Mouse (Mus musculus) kidney, postnatal 10 days (tissue): ENCODE data around the gene Lmo7.
A peak's percentile ranks its signal among the peaks of the same experiment; 100 is the strongest.

Experiments
- DNase-seq: peaks from one replicate; pipeline ENCODE4 v3.0.0; 2021; ENCODE audit warnings: mixed read lengths

Gene Lmo7

DNA sequence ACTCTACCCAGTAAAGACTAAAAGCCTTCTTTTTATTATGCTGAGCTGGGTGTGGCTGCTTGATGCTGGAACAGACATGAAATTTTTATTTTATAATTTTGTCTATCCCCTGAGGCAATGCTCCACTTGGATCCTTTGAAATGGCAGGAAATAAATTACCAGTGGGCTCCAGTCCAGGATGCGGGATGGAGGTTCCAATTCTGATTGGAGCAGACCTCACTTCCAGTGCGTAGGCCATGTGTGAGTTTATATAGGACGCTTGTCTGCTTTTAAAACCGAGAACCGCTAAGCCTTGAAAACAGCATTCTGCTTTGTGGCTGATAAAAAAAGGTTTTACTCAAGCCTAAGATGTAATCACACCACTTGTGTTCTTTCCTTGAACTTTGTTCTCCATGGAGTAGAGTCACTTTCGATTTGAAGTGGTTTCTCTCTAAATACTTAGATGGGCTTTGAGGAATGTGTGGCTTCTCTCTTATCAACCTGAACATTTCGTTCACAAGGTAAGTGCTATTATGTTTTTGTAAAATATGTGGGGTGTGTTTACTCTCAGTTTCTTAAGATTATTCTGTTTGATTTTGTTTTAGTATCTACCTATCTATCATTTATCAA lies 108.6 kb downstream of the Lmo7 start:
- no peak for DNase-seq

DNA sequence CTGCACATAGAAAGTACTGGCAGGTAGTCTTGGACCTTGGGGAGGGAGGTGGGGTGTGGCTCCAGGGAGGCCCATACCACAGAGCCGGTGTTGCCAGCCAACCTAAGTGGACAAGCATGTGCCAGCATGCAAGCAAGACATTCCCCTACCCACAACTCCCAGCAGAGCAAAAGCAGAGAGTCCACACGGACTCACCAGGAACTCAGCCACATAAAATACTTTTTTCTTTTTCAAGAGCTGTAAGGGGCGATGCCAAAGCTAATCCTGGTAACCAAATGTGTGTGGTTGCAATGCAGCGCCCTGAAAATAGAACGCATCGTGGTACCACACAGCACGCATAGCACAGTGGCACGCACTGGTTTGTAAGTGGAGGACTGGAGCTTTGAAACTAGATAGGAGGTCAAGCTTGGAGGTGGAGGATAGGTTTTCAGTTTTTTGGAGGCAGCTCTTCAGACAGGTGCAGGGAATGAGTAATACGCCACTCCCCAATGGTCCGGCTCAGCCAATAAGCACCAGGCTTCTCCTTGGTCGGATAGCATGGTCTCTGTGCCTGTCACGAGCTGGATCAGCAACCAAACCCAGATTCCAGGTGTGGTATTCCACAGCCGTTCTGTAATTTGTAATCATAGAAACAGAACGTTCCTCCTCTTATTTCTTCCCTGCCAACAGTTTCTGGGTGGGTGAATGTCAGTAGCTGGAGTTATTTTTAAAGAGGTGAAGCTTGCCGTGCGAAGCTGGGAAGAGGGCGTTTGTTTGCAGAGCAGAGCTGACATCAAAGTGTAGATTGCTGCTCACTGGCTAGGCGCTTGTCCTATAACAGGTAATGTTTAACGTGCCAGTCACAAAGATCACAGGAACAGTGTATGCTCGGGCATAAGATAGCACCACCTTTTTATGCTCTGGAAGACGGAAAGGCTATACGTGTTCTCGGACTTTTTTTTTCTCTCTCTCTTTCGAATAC lies 110.3 kb downstream of the Lmo7 start:
- DNase-seq, result peak; percentile 52

DNA sequence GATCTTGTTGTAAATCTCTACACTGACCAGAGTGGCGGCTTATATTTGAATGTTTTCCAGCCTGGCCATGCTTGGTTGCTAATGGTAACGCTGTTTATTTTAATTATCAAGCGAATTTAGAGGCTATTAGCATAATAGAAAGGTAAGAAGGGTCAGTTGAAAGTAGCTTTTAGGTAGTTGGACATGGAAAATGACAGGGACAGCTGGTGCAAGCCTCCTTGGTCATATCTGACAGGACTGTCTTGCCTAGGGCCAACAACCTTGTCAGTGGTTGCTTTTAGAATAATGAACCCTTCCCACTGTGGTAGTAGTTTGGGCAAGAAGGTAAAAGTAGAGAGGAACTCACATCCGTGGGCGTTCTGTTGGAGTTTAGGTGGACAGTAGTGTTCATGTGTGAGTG lies 111.5 kb downstream of the Lmo7 start:
- no peak for DNase-seq

DNA sequence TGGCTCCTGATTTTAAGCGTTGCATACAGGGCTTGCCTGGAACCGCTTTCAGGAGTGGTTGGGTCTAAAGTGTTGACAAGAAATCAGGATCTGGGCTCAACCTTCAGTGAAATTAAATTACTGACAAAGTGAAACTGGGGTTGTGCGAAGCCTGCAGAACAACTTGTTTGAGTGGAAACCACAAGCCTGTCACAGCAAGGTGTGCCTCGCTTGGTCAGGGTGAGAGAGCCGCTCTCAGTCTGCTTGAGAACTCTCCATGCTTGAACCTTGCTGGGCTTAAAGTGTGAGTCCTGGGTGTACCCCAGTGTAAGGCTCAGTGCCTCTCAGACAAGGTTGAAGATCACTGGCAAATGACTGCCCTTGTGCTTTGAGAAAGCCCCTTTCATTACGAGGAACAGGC lies 112.8 kb downstream of the Lmo7 start:
- DNase-seq, result peak; percentile 20

DNA sequence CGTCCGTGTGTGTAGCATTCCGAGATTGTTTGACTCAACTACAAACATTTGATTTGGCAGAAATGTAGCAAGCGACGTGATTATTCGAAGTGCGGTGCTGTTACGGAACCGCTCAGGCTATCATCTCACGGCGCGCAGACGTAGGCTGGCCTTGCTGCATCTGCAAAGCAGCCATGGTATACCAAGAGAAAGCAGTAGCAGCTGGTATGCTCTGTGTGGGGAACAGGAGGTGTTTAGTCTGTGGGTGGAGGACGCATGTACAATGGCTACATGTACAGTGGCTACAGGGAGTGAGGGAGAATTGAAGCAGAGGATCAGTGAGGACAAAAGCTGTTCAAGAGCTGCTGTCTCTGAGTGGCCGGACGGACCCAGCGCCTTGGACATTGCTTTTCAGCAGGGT lies 113.7 kb downstream of the Lmo7 start:
- DNase-seq, result no peak

DNA sequence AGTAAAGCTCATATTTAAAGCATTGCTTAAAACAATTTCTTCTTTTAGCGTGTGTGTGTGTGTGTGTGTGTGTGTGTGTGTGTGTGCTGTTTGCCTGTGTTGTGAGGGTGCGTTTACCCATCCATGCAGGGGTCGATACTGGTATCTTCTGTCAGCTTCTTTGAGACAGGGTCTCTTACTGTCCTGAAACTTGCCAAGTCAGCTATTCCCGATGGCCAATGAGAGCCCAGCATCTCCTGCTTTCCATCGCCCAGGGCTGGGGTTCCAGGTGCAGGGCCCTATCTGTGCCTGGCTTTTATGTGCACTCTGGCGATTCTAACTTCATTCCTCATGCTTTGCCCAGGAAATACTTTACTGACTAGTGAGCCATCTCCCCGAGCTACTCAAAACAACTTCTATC lies 114.7 kb downstream of the Lmo7 start:
- no peak for DNase-seq

DNA sequence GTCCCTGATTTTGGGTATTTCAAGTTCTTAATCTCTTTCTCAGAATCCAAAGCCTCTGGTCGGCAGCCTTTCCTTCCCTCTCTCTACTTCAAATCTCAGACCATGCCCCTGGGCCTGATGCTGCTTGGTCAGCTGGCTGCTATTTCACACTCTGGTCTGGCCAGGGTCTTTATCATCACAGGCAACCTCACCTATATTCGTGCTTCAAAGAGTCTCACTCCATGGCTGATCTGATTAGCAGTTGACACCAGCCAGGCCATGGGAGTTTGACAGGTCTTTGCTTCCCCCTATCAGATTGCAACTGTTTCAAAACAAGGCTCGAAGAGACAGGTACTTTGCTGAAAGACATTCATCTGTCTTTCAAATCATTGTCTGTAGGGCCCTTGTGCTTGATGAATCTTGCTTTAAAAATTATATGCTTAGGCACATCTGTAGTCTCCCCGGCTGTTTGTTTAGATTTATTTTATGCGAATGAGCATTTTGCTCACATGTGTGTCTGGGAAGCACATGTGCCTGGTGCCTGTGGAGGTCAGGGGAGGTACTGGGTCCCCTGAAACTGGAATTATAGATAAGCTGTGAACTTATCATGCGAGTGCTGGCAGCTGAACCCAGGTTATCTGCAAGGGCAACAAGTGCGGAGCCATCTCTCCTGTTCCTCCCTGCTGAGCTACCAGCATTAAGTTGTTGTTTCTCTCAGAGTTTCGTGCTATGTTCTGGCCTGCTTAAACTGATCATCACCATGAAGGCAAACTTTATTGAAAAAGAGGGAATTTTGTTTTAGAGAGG lies 116.5 kb downstream of the Lmo7 start:
- DNase-seq, result no peak

DNA sequence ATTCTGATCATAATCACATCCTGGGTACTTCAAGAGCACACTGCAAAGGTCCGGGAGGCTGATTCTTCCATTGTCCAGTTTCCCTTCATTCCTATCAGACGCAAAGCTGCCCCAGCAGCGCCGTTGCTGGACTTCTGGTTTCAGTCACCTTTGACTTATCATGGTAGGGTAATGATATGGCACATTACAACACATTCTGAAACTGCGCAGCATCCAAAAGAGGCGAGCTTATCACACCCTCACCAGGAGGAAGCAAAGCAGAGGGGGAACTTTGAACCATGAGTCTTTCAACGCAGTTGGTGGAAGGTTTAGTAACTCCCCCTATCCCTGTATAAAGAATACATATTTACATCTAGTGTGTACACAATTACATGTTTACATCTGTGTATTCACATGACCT lies 117.8 kb downstream of the Lmo7 start:
- DNase-seq, result no peak

DNA sequence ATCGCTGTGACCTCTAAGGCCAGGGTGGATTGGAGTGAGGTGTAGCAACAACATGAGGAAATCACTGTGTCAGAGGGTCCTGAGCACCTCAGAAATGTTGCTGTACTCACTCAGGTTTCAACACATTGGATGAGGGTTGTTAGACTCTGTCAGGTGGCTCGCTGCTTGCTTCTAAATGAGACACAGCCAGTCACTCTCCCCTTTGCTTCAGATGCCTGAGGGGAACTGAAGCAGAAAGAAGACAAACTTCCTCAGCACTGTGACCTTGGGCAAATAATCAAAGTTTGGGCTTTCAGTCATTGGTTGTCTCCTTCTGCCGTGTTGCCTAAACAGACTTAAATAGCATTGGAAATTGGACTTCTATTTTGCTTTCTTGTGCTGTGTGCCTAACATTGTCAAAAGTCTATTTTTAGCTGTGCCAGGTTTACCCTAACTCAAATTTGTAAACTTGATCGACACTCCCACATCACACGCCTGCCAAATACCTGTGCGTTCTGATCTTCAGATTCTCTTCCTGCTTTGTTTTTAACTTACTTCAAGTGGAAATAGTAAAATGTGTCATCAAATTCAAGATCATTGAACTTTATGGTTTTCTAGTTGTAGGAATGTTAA lies 122.9 kb downstream of the Lmo7 start:
- peak; percentile 40 for DNase-seq

DNA sequence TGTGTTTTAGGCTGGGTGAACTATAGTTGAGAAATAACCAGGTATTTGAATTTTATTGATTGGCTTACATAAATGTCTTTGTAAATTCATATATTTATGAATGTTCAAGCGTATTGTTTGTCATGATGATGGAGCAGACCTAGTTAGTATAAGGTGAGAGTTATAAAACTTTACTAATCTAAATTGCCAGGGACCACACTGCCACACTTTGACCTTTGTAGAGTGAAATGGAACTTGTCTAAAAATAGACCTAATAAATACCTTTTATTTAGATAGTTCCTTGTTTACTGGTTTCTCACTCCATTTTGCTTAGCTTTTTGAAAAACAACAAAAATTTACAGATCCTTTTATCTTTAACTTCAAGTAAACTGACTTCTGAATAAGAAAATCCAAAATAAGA lies 123.5 kb downstream of the Lmo7 start:
- no peak for DNase-seq

DNA sequence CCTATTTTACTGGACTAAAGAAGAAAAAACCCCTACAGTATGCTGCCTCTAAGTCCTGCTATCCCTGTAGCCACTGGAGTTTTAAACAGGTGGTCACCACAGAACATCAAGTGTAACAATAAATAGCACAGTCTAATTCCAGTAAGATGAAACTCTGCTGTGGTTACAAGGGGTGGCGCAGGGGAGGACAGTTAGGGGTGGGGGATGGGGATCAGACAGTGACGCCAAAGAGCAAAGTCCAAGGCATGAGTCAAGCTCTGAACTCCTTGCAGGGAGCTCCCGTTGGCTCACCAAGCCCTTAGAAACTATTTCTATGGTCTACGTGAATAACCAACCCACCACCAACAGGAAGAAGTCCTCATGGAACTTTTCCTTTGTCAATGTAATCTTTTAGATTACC lies 124.0 kb downstream of the Lmo7 start:
- peak; percentile 60 for DNase-seq

DNA sequence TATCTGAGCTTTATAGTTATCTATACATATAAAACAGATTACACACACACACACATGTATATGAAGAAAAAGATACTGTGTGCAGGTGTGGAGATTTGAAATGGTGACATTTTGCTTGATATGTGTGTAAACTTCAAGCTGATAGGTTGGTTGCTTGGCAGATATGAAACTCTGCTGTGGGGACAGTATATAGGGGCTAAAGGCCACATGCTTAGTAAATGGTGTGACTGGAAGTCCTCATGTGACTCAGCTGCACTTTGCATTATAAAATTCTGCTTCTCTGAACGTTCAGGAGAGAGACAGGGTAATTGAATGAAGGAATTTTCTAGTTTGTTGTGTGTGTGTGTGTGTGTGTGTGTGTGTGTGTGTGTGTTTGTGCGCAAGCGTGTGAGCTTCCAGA lies 124.5 kb downstream of the Lmo7 start:
- no peak for DNase-seq

DNA sequence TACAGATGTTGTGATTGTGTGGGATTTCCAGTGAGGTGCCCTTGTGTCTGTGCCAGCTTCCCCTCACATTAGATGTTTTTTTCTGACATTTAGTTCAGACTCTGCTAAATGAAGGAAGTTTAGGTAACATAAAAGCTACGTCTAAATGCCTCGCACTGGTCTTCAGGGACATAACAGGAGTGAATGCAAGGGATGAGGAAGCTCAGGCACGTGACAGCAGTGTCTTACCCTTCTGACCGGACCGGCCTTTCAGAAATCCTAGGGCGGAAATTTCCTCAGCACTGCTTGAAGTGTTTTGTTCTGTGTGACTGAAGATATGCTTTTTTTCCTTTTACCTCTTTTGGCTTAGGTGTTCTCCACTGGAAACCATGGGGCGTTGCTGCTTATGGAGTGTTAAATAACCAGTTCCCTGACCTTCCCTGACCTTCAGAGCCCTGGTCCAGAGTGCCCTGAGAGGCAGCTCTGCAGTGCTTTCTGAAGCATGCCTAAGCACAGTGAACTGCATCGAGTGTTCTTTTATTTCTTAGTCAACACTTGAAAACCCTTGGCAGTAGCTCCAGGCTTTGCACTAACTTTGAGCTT lies 129.6 kb downstream of the Lmo7 start:
- peak; percentile 73 for DNase-seq

DNA sequence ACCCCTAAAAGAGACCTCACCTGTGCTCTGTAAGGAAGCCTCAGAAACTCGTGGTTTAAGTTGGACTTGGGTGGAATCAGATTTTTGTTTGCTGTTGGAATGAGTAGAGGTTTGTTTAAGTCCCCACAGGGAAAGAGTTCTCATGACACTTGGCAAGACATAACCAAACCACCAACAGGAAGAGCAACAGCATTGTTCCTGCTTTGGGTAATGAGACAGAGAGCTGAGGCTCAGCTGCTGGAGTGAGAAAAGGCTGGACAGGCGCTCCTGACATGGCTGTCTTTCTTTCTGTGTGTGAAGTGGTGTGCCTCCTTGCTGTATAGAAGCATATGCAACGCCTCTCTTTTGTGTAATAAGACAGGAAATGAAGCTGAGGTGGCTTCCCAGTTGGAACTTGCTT lies 132.3 kb downstream of the Lmo7 start:
- no peak for DNase-seq

DNA sequence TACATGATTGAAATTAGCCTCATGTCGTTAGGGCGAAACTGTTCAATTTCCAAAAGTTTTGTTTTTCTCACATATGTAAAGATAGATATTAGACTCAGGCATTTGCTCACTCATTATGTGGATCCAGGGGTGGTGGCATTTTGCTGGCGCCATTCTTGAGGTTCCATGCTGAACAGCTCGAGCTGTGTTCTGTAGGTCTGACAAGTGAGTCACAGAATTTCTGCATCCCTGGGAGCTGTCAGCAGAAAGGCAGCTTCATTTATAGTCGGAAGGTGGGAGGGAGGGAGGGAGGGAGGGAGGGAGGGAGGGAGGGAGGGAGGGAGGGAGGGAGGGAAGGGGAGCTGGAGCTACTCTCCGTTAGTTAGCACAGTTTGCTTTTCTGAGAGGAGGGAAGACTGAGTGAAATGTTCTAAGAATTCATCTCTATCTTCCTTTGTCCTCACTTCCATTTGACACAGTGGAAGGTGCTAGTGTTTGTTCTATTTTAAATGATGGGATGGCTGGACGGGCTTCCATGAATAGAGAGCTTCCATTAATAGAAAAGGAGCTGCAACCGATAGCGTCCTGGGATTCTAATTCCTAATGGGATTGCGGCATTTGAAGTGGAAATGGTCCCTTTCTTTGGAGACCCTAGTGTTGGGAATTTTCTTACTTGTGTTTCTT lies 137.4 kb downstream of the Lmo7 start:
- DNase-seq, result no peak

DNA sequence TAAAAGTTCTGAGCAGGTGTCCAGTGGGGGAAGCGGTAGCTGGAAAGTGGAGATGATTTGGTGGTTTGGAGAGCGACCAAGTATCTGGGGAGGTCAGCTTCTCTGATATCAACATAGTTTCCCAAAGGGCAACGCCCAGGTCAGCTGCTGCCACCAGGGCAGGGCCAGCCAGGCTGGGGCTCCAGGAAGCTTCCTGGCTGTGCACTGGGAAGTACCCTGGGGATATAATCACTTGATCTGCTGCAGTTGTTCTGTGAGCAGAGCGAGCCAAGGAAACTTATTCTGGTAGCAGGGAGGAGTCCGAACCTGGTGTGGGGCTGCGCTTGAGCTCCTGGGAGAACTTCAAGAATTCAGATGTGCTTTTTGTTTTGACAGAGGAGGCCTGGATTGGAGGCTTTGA lies 139.4 kb downstream of the Lmo7 start:
- DNase-seq, result peak; percentile 52

DNA sequence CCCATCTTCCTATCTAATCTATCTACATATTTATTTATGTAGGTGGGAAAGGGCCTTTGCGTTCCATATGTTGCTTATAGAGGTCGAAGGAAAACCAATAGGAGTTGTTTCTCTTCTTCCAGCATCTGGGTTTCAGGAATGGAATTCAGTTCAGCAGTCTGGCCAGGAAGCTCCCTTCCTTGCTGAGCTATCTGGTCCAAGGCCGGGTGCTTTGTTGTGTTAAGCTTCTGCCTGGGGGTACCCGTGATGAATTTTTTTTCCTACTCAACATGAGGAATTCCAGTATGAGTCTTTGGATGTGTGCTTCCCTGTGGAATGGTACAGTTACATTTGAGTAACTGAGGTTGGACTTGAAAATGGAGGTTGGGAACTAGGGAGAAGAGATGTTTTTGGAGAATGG lies 139.9 kb downstream of the Lmo7 start:
- no peak for DNase-seq

DNA sequence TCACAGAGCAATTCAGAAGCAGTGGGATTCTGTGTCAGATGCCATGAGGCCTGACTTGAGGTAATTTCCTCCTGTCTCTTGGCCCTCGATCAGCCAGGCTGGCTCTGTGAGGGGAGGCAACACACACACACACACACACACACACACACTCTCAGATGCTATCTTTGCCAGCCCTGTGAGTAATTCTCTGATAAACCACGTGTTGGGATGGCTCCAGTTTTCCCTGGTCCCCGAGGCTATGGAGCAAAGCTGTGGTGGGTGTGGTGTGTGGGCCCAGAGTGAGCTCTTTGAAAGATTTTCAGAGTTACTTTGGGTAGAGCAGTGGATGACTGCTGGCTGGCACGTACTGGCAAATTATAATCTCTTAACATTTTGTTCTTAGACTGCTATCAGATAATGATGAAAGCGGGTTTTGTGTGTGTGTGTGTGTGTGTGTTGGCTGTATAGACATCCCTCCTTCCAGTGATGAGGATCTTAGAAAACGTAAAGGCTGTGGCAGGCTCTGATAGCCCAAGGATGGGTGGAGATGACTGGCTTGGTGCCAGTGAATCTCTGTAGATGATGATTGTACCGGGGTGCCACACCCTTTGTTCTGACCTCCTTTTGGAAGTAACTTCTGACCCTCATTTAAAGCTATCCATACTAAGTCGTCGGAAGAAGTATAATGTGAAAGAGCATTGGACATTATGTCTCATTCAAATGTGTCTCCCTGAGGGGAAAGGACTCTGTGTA lies 140.6 kb downstream of the Lmo7 start:
- DNase-seq, result no peak

DNA sequence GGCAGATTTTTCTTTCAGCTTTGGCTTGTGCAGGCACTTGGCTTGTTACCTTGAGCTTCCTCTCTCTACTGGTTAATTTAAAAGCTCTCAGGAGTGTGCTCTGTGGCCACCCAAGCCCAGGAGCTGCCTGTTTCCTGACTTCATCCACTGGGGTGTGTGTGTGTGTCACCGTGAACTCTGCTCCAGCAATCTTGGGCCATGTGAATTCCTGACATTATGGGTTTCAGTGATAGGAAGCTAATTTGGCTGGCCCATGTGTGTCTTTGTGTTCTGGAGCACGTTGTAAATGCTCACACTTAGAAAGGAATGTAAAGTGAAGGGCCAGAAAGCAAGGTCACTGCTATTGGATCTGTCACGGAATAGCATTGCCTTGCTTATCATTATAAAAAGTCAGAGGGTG lies 143.1 kb downstream of the Lmo7 start:
- DNase-seq, result peak; percentile 20

DNA sequence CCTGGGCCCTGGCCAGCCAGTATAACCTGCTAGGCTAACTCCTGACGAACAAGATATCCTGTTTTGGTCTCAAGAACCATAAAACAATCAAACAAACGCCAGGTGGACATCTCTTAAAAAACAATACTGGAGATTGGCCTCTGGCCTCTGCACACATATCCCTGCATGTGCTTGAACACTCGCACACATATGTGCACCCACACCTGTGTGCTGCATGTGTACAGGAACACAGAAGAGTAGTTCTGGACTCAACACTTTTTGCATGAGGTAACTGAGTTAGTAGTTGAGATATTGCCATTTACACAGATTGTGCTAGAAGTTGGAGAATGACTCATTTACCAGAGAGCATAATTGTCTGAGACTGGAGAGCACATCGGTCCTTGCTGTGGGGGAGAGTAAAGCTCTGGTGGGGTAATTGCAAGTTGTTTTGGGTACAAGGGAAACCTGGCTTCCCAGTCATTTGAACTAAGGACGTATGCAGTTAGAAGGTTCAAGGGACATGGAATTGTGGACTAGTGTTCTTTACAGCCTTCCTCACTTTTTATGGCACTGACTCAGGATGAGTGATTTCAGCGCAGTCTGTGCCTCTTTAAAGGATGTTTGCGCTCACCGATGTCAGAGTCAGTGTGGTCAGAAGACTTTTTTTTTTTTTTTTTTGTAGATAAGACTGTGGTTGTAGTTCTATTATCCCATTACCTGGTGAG lies 148.7 kb downstream of the Lmo7 start:
- DNase-seq, result no peak
